20 mouse cellular contexts compared by ENCODE assay signal in genomic region chr11:63947024-63947423, GRCm38 (mm10). TPM values are rescaled to one million over a fixed set of nuclear protein-coding genes. Genes with fewer than 3 reads are reported as not detected.
A peak's percentile ranks its signal among the peaks of the same experiment; 100 is the strongest.
DNase-seq lines count a peak whose midpoint lies in the region; ATAC-seq lines count a peak whose summit lies in the region.
"Had no signal": no experiment of that assay in that cellular context is flagged by ENCODE, and none has a peak within 500 bp of the region (broad histone marks: within the 10 kb centered on the region; RNA-seq: fewer than 3 reads in every experiment).

No protein-coding gene starts in this region.

- no peaks in the 10 kb centered on the region for H3K9me3 ChIP-seq in heart, embryonic 11.5 days (replicated peaks; ENCODE audit: control insufficient read depth, low read length)
- no peaks in the 10 kb centered on the region for H3K9me3 ChIP-seq in liver, embryonic 12.5 days (replicated peaks)
- H3K9me3 ChIP-seq: embryonic facial prominence, embryonic 12.5 days; hindbrain, embryonic 15.5 days; midbrain, embryonic 12.5 days had no signal

- intact Hi-C loops in left cerebral cortex, postnatal 4 days (cut with DNase I): no loop called here

- peaks cover 4% of the 10 kb centered on the region; the same call in 1 of the 2 replicates for H3K27me3 ChIP-seq in heart, embryonic 11.5 days (ENCODE audit: control insufficient read depth, insufficient read depth, low read length)
- peaks cover 25% of the 10 kb centered on the region for H3K27me3 ChIP-seq in liver, embryonic 12.5 days (replicated peaks)

- H3K4me3 ChIP-seq in heart, embryonic 11.5 days (ENCODE audit: low read depth, low read length): no peak overlapping the region
- H3K4me3 ChIP-seq in liver, embryonic 12.5 days: no peak overlapping the region
- H3K4me3 ChIP-seq: embryonic facial prominence, embryonic 12.5 days; gastrocnemius, adult 2 months; hindbrain, embryonic 15.5 days; midbrain, embryonic 12.5 days had no signal

- no peaks in the 10 kb centered on the region for H3K36me3 ChIP-seq in heart, embryonic 11.5 days (ENCODE audit: control insufficient read depth, insufficient read depth, low read length)
- no peaks in the 10 kb centered on the region for H3K36me3 ChIP-seq in liver, embryonic 12.5 days
- H3K36me3 ChIP-seq: embryonic facial prominence, embryonic 12.5 days; hindbrain, embryonic 15.5 days; midbrain, embryonic 12.5 days had no signal

- peaks cover 2% of the 10 kb centered on the region; the same call in 1 of the 2 replicates for H3K4me1 ChIP-seq in heart, embryonic 11.5 days (ENCODE audit: control insufficient read depth, insufficient read depth, low read length)
- H3K4me1 ChIP-seq in liver, embryonic 12.5 days: peaks cover 7% of the 10 kb centered on the region

- 90% methylated on average over 2 of the region's 2 CpGs for WGBS in heart, embryonic 11.5 days (ENCODE audit: insufficient replicate concordance)
- WGBS in liver, embryonic 12.5 days (ENCODE audit: insufficient replicate concordance): 91% methylated on average over 2 of the region's 2 CpGs

- H3K27ac ChIP-seq in heart, embryonic 11.5 days (ENCODE audit: low read depth, low read length): no peak overlapping the region
- no peak overlapping the region for H3K27ac ChIP-seq in liver, embryonic 12.5 days
- H3K27ac ChIP-seq: embryonic facial prominence, embryonic 12.5 days; gastrocnemius, adult 2 months; hindbrain, embryonic 15.5 days; macrophage; midbrain, embryonic 12.5 days had no signal

- peak; percentile 70 to 74 for DNase-seq in cerebellum, postnatal 10 days
- DNase-seq in cerebellum, adult 9-10 months: no peak
- DNase-seq in heart, adult 18-20 months: peak; percentile 42 to 49
- DNase-seq in left cerebral cortex, adult 18-20 months (ENCODE audit: low spot score in 2 of 2): peak; percentile 22 to 23
- no peak for DNase-seq in left cerebral cortex, postnatal 4 days
- peak; percentile 76 for DNase-seq in brain, adult 2 months (ENCODE audit: low read depth, low spot score)
- DNase-seq: adrenal gland, adult 2 months; cerebellum, adult 18-20 months; gastrocnemius, adult 2 months; kidney, adult 11 months; layer of hippocampus, adult 9-11 months; lung, adult 2 months; thymus, adult 2 months had no signal

- H3K4me2 ChIP-seq in heart, embryonic 11.5 days: no peak overlapping the region
- no peak overlapping the region for H3K4me2 ChIP-seq in liver, embryonic 12.5 days
- H3K4me2 ChIP-seq: embryonic facial prominence, embryonic 12.5 days; hindbrain, embryonic 15.5 days; midbrain, embryonic 12.5 days had no signal

- no peak for ATAC-seq in heart, embryonic 11.5 days (replicated peaks; ENCODE audit: insufficient number of reproducible peaks, low FRiP score, low TSS enrichment)
- no peak for ATAC-seq in liver, embryonic 12.5 days

- H3K9ac ChIP-seq in heart, embryonic 11.5 days (ENCODE audit: low read depth, low read length): no peak overlapping the region
- no peak overlapping the region for H3K9ac ChIP-seq in liver, embryonic 12.5 days
- H3K9ac ChIP-seq: embryonic facial prominence, embryonic 12.5 days; hindbrain, embryonic 15.5 days; midbrain, embryonic 12.5 days had no signal

RNA-seq across cellular contexts. Expression of gene Hs3st3b1, which starts 24.9 kb away (rescaled TPM):
- 1 to 10 TPM in 1 of 2 experiments, under 1 TPM in 1; 0.79 to 1.3 TPM for total RNA-seq in heart, adult 18-20 months (2021)
- 4.2 and 5.3 TPM in 2 replicates for polyA plus RNA-seq in heart, embryonic 11.5 days (2014; fragmentation: Nextera tagmentation; extraction: Ambion mirVana)
- total RNA-seq in left cerebral cortex, adult 18-20 months (2021): 1 to 10 TPM; 1.9 TPM
- 1 to 10 TPM; 1.6 to 1.9 TPM for total RNA-seq in left cerebral cortex, postnatal 4 days (2021)
- polyA plus RNA-seq in liver, embryonic 12.5 days (2016; fragmentation: Nextera tagmentation; extraction: Ambion mirVana): 23.7 and 25.0 TPM in 2 replicates
- total RNA-seq: MEL had no signal

Comparison
In these comparisons a context has a peak if more than half of its experiments do, and no peak if none do; other contexts are left out.
1. DNase-seq: peak in cerebellum, postnatal 10 days (2 of 2), heart, adult 18-20 months (2 of 2), left cerebral cortex, adult 18-20 months (2 of 2) and brain, adult 2 months (single experiment); none in cerebellum, adult 9-10 months (single experiment) and left cerebral cortex, postnatal 4 days (single experiment).